In genomic region chr7:84131736-84132135, GRCm38 (mm10) we compare ENCODE assay signal across 24 mouse cellular contexts. TPM values are rescaled to one million over a fixed set of nuclear protein-coding genes. Genes with fewer than 3 reads are reported as not detected.
A peak's percentile ranks its signal among the peaks of the same experiment; 100 is the strongest.
DNase-seq lines count a peak whose midpoint lies in the region; ATAC-seq and TF ChIP-seq lines count a peak whose summit lies in the region.
"Had no signal": no experiment of that assay in that cellular context is flagged by ENCODE, and none has a peak within 500 bp of the region (broad histone marks: within the 10 kb centered on the region; RNA-seq: fewer than 3 reads in every experiment).

No protein-coding gene starts in this region.

- no peak overlapping the region for H3K9ac ChIP-seq in heart, postnatal 0 days (replicated peaks; ENCODE audit: low read depth, low read length)
- no peak overlapping the region for H3K9ac ChIP-seq in heart, embryonic 12.5 days
- H3K9ac ChIP-seq in lung, embryonic 15.5 days: no peak overlapping the region
- H3K9ac ChIP-seq in liver, postnatal 0 days (replicated peaks): no peak overlapping the region
- H3K9ac ChIP-seq: forebrain, embryonic 15.5 days; hindbrain, embryonic 13.5 days; limb, embryonic 13.5 days; lung, embryonic 14.5 days; midbrain, embryonic 12.5 days had no signal

- peaks cover 85% of the 10 kb centered on the region for H3K4me1 ChIP-seq in heart, postnatal 0 days (ENCODE audit: control insufficient read depth, insufficient read depth)
- peaks cover 78% of the 10 kb centered on the region for H3K4me1 ChIP-seq in heart, embryonic 12.5 days (replicated peaks)
- peaks cover 77% of the 10 kb centered on the region for H3K4me1 ChIP-seq in lung, embryonic 15.5 days
- H3K4me1 ChIP-seq in liver, postnatal 0 days (ENCODE audit: insufficient read depth): peaks cover 44% of the 10 kb centered on the region

- no peak for TF ChIP-seq CTCF in heart, postnatal 0 days (IDR thresholded peaks at IDR 0.05; ENCODE audit: low read depth)
- TF ChIP-seq CTCF in liver, postnatal 0 days (IDR thresholded peaks at IDR 0.05; ENCODE audit: low read depth): no peak

- H3K27me3 ChIP-seq in heart, postnatal 0 days (ENCODE audit: control insufficient read depth, insufficient read depth, low read length): no peaks in the 10 kb centered on the region
- H3K27me3 ChIP-seq in heart, embryonic 12.5 days (replicated peaks): no peaks in the 10 kb centered on the region
- H3K27me3 ChIP-seq in lung, embryonic 15.5 days: no peaks in the 10 kb centered on the region
- H3K27me3 ChIP-seq in liver, postnatal 0 days (ENCODE audit: insufficient read depth, low read length): no peaks in the 10 kb centered on the region
- H3K27me3 ChIP-seq: CH12.LX; forebrain, embryonic 15.5 days; hindbrain, embryonic 13.5 days; limb, embryonic 13.5 days; midbrain, embryonic 12.5 days; Patski had no signal

- 83% methylated on average over 4 of the region's 4 CpGs for WGBS in heart, postnatal 0 days
- WGBS in heart, embryonic 12.5 days: 89% methylated on average over 4 of the region's 4 CpGs
- 62% methylated on average over 4 of the region's 4 CpGs for WGBS in lung, embryonic 15.5 days
- 68% methylated on average over 4 of the region's 4 CpGs for WGBS in liver, postnatal 0 days (ENCODE audit: insufficient replicate concordance)

- H3K4me3 ChIP-seq in heart, postnatal 0 days (ENCODE audit: low read depth, low read length): no peak overlapping the region
- no peak overlapping the region for H3K4me3 ChIP-seq in heart, embryonic 12.5 days
- no peak overlapping the region for H3K4me3 ChIP-seq in lung, embryonic 15.5 days
- no peak overlapping the region for H3K4me3 ChIP-seq in liver, postnatal 0 days (ENCODE audit: low read depth, low read length)
- H3K4me3 ChIP-seq: embryonic facial prominence, embryonic 10.5 days; forebrain, embryonic 15.5 days; hindbrain, embryonic 13.5 days; limb, embryonic 13.5 days; midbrain, embryonic 12.5 days had no signal

- no peak for DNase-seq in heart, postnatal 0 days (ENCODE audit: low spot score)
- no peak for DNase-seq in lung, postnatal 4 days
- DNase-seq in kidney, postnatal 10 days: peak; percentile 37
- no peak for DNase-seq in liver, postnatal 0 days
- no peak for DNase-seq in left cerebral cortex, adult 8-10 months (ENCODE audit: low spot score in 2 of 2)
- DNase-seq: adrenal gland, postnatal 36 days; B cell, adult 2 months; cerebellum, adult 9-11 months; lung, embryonic 14.5 days; thymus, adult 18-20 months; thymus, postnatal 36 days had no signal

- TF ChIP-seq EP300 in heart, postnatal 0 days (IDR thresholded peaks at IDR 0.05; ENCODE audit: low read depth): no peak
- TF ChIP-seq EP300 in liver, postnatal 0 days (IDR thresholded peaks at IDR 0.05; ENCODE audit: low read depth): no peak

- no peak overlapping the region for H3K4me2 ChIP-seq in heart, postnatal 0 days (ENCODE audit: low read depth, low read length)
- H3K4me2 ChIP-seq in heart, embryonic 12.5 days: no peak overlapping the region
- no peak overlapping the region for H3K4me2 ChIP-seq in lung, embryonic 15.5 days
- H3K4me2 ChIP-seq in liver, postnatal 0 days (ENCODE audit: low read depth, low read length): no peak overlapping the region
- H3K4me2 ChIP-seq: forebrain, embryonic 15.5 days; hindbrain, embryonic 13.5 days; limb, embryonic 13.5 days; lung, embryonic 14.5 days; midbrain, embryonic 12.5 days had no signal

- peak overlapping the region; percentile 57 for H3K27ac ChIP-seq in heart, postnatal 0 days (ENCODE audit: low read depth)
- H3K27ac ChIP-seq in heart, embryonic 12.5 days (ENCODE audit: poor library complexity, severe bottlenecking): no peak overlapping the region
- peak overlapping the region; percentile 14; the same call in 1 of the 2 replicates for H3K27ac ChIP-seq in lung, embryonic 15.5 days
- H3K27ac ChIP-seq in liver, postnatal 0 days (ENCODE audit: low read depth): peak overlapping the region; percentile 60; the same call in 1 of the 2 replicates
- H3K27ac ChIP-seq: embryonic facial prominence, embryonic 10.5 days; forebrain, embryonic 15.5 days; hindbrain, embryonic 13.5 days; kidney, postnatal 0 days; limb, embryonic 13.5 days; midbrain, embryonic 12.5 days had no signal

- no peak for ATAC-seq in heart, postnatal 0 days (ENCODE audit: insufficient read depth, low read depth)
- ATAC-seq in heart, embryonic 12.5 days (ENCODE audit: insufficient number of reproducible peaks, low FRiP score): no peak
- no peak for ATAC-seq in lung, embryonic 15.5 days (ENCODE audit: borderline replicate concordance, extremely low read depth, low FRiP score, low TSS enrichment)
- peak; percentile 30; the same call in 1 of the 2 replicates for ATAC-seq in liver, postnatal 0 days
- ATAC-seq: forebrain, embryonic 15.5 days; Patski had no signal

- no peaks in the 10 kb centered on the region for H3K9me3 ChIP-seq in heart, postnatal 0 days (replicated peaks; ENCODE audit: control insufficient read depth, low read length)
- H3K9me3 ChIP-seq in heart, embryonic 12.5 days (replicated peaks): no peaks in the 10 kb centered on the region
- no peaks in the 10 kb centered on the region for H3K9me3 ChIP-seq in lung, embryonic 15.5 days
- no peaks in the 10 kb centered on the region for H3K9me3 ChIP-seq in liver, postnatal 0 days (ENCODE audit: low read length)
- H3K9me3 ChIP-seq: embryonic facial prominence, embryonic 10.5 days; forebrain, embryonic 15.5 days; G1E; hindbrain, embryonic 13.5 days; limb, embryonic 13.5 days; midbrain, embryonic 12.5 days had no signal

- no peaks in the 10 kb centered on the region for H3K36me3 ChIP-seq in heart, postnatal 0 days (replicated peaks; ENCODE audit: control insufficient read depth, insufficient read depth, low read length)
- H3K36me3 ChIP-seq in heart, embryonic 12.5 days: no peaks in the 10 kb centered on the region
- H3K36me3 ChIP-seq in lung, embryonic 15.5 days: no peaks in the 10 kb centered on the region
- peaks cover 3% of the 10 kb centered on the region; the same call in 1 of the 2 replicates for H3K36me3 ChIP-seq in liver, postnatal 0 days (replicated peaks; ENCODE audit: insufficient read depth, low read length)
- H3K36me3 ChIP-seq: embryonic facial prominence, embryonic 10.5 days; forebrain, embryonic 15.5 days; hindbrain, embryonic 13.5 days; limb, embryonic 13.5 days; midbrain, embryonic 12.5 days had no signal

RNA-seq across cellular contexts. Expression of gene Abhd17c, which starts 20.0 kb away (rescaled TPM):
- 76.1 and 99.8 TPM in 2 replicates for total RNA-seq in heart, postnatal 0 days (2014; rRNA removed; ENCODE audit: low replicate concordance)
- 42.6 and 45.3 TPM in 2 replicates for polyA plus RNA-seq in heart, postnatal 0 days (2015; fragmentation: Nextera tagmentation; extraction: Ambion mirVana)
- 69.5 and 77.4 TPM in 2 replicates for polyA plus RNA-seq in heart, embryonic 12.5 days (2016; fragmentation: Nextera tagmentation; extraction: Ambion mirVana)
- 64.3 and 68.7 TPM in 2 replicates for polyA plus RNA-seq in lung, embryonic 15.5 days (2015; fragmentation: Nextera tagmentation; extraction: Ambion mirVana)
- polyA plus RNA-seq in liver, postnatal 0 days (2015; fragmentation: Nextera tagmentation; extraction: Ambion mirVana): 36.4 and 37.9 TPM in 2 replicates
- 10 to 100 TPM; 31.1 to 34.7 (median 32.1) TPM for total RNA-seq in left cerebral cortex, adult 8-10 months (2022)

RNA-seq across cellular contexts. Expression of gene Cemip, which starts 45.4 kb away (rescaled TPM):
- total RNA-seq in heart, postnatal 0 days (2014; rRNA removed; ENCODE audit: low replicate concordance): 1.4 and 2.9 TPM in 2 replicates
- 0.23 and 0.37 TPM in 2 replicates for polyA plus RNA-seq in heart, postnatal 0 days (2015; fragmentation: Nextera tagmentation; extraction: Ambion mirVana)
- polyA plus RNA-seq in heart, embryonic 12.5 days (2016; fragmentation: Nextera tagmentation; extraction: Ambion mirVana): 1.0 and 1.1 TPM in 2 replicates
- polyA plus RNA-seq in lung, embryonic 15.5 days (2015; fragmentation: Nextera tagmentation; extraction: Ambion mirVana): 1.4 and 1.6 TPM in 2 replicates
- polyA plus RNA-seq in liver, postnatal 0 days (2015; fragmentation: Nextera tagmentation; extraction: Ambion mirVana): not detected in 2 replicates
- total RNA-seq in left cerebral cortex, adult 8-10 months (2022): 10 to 100 TPM; 10.5 to 12.3 (median 11.4) TPM
- total RNA-seq: megakaryocyte progenitor cell, adult 5-6 weeks; monocyte, adult 5-6 weeks had no signal
- polyA plus RNA-seq: G1E had no signal
